Mouse (Mus musculus) bone marrow, adult 2 months (tissue): ENCODE measurements at regions not wholly inside any gene's neighbourhood (a gene's known extent, or its start where the extent isn't known, plus 50 kb on each side); places are given as distances from the start of the nearest gene placed in this dataset.

ENCODE experiments used
- H3K27ac ChIP-seq: fragments of 200-500 bp; 2 replicates; pipeline ENCODE4 v1.5.1; 2012; ENCODE audit warnings: low read depth, mild to moderate bottlenecking, control low read depth, inconsistent platforms, low read length; ENCODE audit not compliant: control insufficient read depth, poor library complexity, insufficient read depth
- H3K4me1 ChIP-seq: fragments of 200-500 bp; 2 replicates; pipeline ENCODE4 v1.6.1; 2011; ENCODE audit warnings: low read length; ENCODE audit not compliant: control insufficient read depth, insufficient read depth
- H3K4me3 ChIP-seq: fragments of 200-500 bp; replicated peaks from 2 replicates; pipeline ENCODE3; 2011; ENCODE audit warnings: mild to moderate bottlenecking, low read depth, low read length, control low read depth; ENCODE audit not compliant: control insufficient read depth
- CTCF ChIP-seq: fragments of 200-500 bp; IDR thresholded peaks from 2 replicates; pipeline ENCODE4 v1.5.1; 2011; ENCODE audit warnings: low read length, control low read depth; ENCODE audit not compliant: control insufficient read depth, insufficient read depth
- POLR2A ChIP-seq: fragments of 200-500 bp; IDR thresholded peaks from 2 replicates; pipeline ENCODE4 v1.6.1; 2011; ENCODE audit warnings: low read depth, mild to moderate bottlenecking, control low read depth, low read length, borderline replicate concordance; ENCODE audit not compliant: control insufficient read depth
- WGBS: fragments of 180-500 bp; shearing (Covaris S2); methylation state at CpG from one replicate; pipeline ENCODE4 v1.1.7; 2018; 5-methylcytosine and 5-hydroxymethylcytosine counted together

GRCm38 (mm10) chr9:69669611-69670550 lies 90.9 kb downstream of the Foxb1 start:
- no peak overlapping the region for H3K4me3 ChIP-seq
- WGBS = 9% methylated on average over 25 of the region's 25 CpGs
- TF ChIP-seq CTCF (no peak), POLR2A (no peak)
- H3K27ac ChIP-seq = no peak overlapping the region
- H3K4me1 ChIP-seq = no peaks in the 10 kb centered on the region; the same call in none of the 2 replicates

DNA sequence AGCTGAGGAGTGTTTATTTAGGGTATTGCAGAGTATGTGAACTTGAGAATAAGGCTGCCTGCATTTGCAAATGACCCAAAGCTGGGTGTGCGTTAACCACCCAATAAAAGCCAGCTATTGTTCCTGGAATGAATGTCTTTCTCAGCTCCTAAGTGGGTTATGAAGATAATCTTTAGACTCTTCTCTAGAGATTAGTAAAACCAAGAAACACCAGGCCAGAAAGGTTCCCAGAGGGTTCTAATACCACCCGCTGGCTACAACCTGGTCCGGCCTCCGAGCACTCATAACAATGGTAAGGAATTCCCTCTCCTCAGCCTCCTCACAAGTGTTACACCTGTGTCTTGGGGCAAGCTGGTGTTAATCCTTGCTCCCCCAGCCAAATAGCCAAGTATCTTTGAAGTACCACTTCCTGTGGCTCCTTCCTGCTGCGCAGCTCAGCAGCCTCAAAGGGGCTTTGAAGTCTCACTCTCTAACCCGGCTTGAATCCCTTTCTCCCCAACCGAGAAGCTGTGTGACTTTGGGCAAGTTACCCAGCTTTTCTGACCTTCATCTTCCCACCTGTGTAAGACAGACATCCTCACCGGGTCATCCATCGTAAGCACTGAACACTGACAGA lies 92.2 kb downstream of the Foxb1 start:
- no peak overlapping the region for H3K4me3 ChIP-seq
- no peaks in the 10 kb centered on the region; the same call in none of the 2 replicates for H3K4me1 ChIP-seq
- 24% methylated on average over 9 of the region's 9 CpGs for WGBS
- no peak overlapping the region for H3K27ac ChIP-seq
- TF ChIP-seq CTCF = no peak
- TF ChIP-seq POLR2A = no peak

DNA sequence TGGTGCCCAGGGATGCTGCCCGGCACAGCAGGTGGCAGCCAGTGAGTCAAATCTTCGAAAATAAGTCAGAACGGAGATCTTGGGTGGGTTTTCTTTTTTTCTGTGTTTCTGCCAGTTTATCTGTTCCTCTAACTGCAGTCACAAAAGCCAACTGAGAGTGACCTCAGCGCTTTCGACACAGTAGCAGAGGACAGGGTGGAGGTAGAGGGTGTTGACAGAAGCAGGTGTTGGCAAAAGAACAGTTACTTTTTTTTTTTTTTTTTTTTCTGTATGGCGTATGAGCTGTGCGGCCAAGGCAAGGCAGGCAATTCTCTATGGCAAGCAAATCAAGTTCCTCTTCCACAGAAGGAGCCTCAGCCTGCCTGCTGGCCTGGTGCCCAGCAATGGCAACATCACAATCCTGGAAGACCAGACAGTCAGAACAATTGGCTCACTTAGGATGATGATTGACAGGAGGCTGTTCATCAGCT lies 93.6 kb downstream of the Foxb1 start:
- WGBS = 16% methylated on average over 7 of the region's 7 CpGs
- no peak overlapping the region for H3K4me3 ChIP-seq
- no peak overlapping the region for H3K27ac ChIP-seq
- TF ChIP-seq POLR2A (no peak), CTCF (no peak)
- H3K4me1 ChIP-seq = no peaks in the 10 kb centered on the region; the same call in 1 of the 2 replicates

DNA sequence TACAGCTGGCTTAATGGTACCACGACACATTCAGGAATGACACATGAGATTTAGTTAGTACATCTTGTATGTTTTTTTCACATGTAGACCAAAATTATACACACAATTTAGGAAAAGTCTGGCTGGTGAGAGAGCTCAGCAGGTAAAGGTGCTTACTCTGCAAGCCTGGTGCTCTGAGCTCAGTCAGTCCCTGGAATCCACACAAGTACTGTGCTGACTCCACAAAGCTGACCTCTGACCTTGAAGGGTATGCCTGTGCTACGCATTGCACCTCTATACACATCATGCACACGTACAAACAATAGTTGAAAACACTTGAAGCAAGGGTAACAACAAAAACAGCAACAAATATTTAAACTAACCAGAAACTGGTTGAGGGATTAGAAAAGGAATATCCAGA lies 96.5 kb downstream of the Foxb1 start:
- TF ChIP-seq CTCF (no peak), POLR2A (no peak)
- no peak overlapping the region for H3K27ac ChIP-seq
- 79% methylated on average over 3 of the region's 3 CpGs for WGBS
- no peaks in the 10 kb centered on the region; the same call in 1 of the 2 replicates for H3K4me1 ChIP-seq
- H3K4me3 ChIP-seq = no peak overlapping the region

DNA sequence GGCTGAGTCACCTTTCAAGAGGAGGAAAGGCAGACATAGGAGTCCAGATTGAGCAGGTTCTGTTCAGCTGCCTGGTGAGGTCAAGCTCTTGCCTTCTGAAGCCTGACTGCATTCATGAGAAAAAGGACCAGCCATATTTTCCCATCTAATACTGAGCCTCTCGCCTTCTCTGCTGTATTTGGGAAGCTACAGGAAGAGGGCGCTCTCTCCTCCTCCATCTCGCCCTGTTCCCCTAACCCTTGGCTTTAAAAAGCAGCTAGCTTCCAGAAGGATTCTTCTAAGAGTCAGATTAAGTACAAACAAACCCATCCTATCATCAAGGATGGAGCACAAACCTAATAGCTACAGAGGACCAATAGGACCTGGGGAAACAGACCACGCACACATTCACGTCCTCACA lies 98.3 kb downstream of the Foxb1 start:
- H3K4me1 ChIP-seq = no peaks in the 10 kb centered on the region; the same call in 1 of the 2 replicates
- TF ChIP-seq CTCF (peak; percentile 33; the same call in 1 of the 2 replicates), POLR2A (no peak)
- no peak overlapping the region for H3K27ac ChIP-seq
- 36% methylated on average over 5 of the region's 5 CpGs for WGBS
- no peak overlapping the region for H3K4me3 ChIP-seq

DNA sequence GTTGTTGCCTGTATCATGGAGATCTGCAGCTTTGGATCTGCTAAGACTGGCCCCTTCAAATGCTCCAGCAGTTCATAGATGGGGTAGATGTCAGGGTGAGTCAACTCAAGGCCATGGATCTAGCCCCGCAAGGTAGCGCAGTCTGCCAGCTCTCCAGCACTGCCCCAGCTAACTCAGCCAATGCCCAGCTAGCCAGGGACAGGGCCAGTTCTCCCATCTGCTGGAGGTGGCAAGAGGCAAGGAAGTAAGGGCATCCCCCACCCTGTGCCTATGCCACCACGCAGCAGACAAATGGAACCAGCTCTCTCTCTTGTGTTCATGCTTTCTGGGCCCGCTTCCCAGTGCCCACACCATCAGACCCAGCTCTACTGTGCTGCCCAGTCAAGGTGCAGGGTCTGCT lies 102.5 kb downstream of the Foxb1 start:
- no peaks in the 10 kb centered on the region for H3K4me1 ChIP-seq
- TF ChIP-seq POLR2A = no peak
- no peak for TF ChIP-seq CTCF
- no peak overlapping the region for H3K4me3 ChIP-seq
- 85% methylated on average over 4 of the region's 4 CpGs for WGBS
- no peak overlapping the region for H3K27ac ChIP-seq

DNA sequence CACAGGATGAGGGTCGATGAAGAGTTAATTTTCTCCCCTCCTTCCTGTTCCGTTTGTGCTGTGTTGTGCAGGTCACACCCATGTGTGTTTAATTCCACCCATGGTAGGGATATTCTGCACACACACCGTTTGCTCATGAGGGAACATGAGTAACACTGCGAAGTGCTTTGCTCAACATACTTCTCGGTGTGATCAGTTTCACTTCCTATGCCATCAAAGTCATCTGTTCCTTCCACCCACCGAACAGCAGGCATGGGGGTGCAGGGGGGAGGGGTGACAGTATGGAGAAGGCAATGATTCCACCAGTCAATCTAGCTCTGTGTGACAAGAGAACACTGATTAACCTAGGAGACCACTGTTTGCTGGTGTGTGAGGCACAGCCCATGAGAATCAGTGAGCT lies 104.7 kb downstream of the Foxb1 start:
- Histone ChIP-seq H3K27ac (no peak overlapping the region), H3K4me1 (no peaks in the 10 kb centered on the region), H3K4me3 (no peak overlapping the region)
- TF ChIP-seq CTCF = no peak
- no peak for TF ChIP-seq POLR2A
- 32% methylated on average over 6 of the region's 6 CpGs for WGBS

DNA sequence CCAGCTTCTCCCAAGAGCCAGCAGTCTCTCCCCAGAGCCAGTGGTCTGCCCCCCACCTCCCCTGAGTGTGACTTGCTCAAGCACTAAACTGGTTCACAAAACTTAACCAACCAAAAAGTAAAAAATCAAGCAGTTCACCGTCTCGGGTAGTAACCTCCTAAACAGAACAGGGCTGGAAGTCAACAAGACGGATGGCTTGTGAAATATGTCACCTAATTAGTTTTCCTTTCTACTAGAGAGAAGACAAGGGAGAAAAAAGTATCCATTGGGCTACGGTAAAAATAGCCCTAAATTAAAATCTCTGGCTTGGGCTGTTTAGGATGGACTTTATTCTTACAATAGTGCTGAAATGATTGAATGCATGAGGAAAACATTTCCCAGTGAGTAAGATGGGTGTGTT lies 108.6 kb downstream of the Foxb1 start:
- H3K4me3 ChIP-seq = no peak overlapping the region
- TF ChIP-seq CTCF = no peak
- H3K4me1 ChIP-seq = no peaks in the 10 kb centered on the region
- 71% methylated on average over 4 of the region's 4 CpGs for WGBS
- H3K27ac ChIP-seq = no peak overlapping the region
